7 mouse cellular contexts compared by ENCODE assay signal in the genomic region with DNA sequence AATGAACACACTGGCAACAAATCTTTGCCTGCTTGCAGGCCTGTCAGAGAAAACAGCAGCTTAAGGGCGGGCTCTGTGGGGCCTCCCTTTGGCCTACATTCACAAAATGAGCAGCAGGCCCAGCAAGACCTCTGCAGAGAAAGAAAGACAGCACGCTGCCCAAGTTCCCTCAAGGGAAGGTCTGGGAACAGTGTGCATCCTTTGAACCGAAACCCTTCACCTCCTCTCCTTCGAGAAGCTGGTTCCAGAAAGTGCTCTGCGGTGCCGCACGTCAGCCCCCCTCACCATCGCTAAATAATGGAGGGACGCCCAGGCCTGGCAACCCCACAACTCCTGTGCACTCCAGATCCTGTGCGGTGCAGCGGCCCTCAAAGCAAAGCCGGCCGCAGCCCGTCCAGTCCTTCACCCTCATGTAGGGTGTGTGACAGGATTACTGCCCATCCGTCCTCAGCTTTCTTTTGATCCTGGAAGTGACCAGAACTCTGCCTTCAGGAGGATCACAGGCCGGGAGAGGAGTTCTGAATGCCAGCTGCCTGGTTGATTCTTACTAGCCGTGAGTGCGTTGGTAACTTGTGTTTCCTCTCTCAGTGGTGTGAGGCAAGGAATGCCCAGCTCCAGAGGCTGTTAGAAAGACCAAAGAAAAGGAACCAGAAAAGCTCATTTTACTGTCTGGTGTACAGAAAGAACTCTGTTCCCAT. TPM values are rescaled to one million over a fixed set of nuclear protein-coding genes. Genes with fewer than 3 reads are reported as not detected.
DNase-seq lines count a peak whose midpoint lies in the region; ATAC-seq and TF ChIP-seq lines count a peak whose summit lies in the region.

No protein-coding gene starts in this region.

- no peak overlapping the region; the same call in 1 of the 2 replicates for H3K4me3 ChIP-seq in layer of hippocampus, adult 2 months
- peak overlapping the region; percentile 26 for H3K4me3 ChIP-seq in gastrocnemius, adult 2 months
- no peak overlapping the region for H3K4me3 ChIP-seq in neural tube, embryonic 11.5 days (ENCODE audit: low read depth, low read length)

- peak overlapping the region; percentile 56 for H3K27ac ChIP-seq in layer of hippocampus, adult 2 months
- peak overlapping the region; percentile 73 for H3K27ac ChIP-seq in gastrocnemius, adult 2 months
- H3K27ac ChIP-seq in neural tube, embryonic 11.5 days (ENCODE audit: low read depth, low read length): peak overlapping the region; percentile 0; the same call in 1 of the 2 replicates

- intact Hi-C loops in gastrocnemius, adult 2 months (cut with DNase I): no loop called here

- no peaks in the 10 kb centered on the region for H3K27me3 ChIP-seq in neural tube, embryonic 11.5 days (ENCODE audit: control insufficient read depth, insufficient read depth, low read length)

- TF ChIP-seq CTCF in layer of hippocampus, adult 2 months (conservative IDR thresholded peaks at IDR 0.05): no peak
- TF ChIP-seq CTCF in gastrocnemius, adult 2 months (IDR thresholded peaks at IDR 0.05): no peak

- no peak for DNase-seq in layer of hippocampus, adult 2 months (ENCODE audit: low spot score in 2 of 2)
- no peak for DNase-seq in layer of hippocampus, adult 18-20 months (ENCODE audit: low spot score in 2 of 2)
- DNase-seq in cerebellum, postnatal 14 days: peak; percentile 33 to 54
- DNase-seq in gastrocnemius, adult 2 months: peak; percentile 63
- DNase-seq in neural tube, embryonic 11.5 days (ENCODE audit: low spot score): peak; percentile 40
- no peak for DNase-seq in yolk sac, embryonic 10.5 days (ENCODE audit: low spot score)
- no peak for DNase-seq in adrenal gland, adult 8-10 months

- no peaks in the 10 kb centered on the region; the same call in 1 of the 2 replicates for H3K36me3 ChIP-seq in neural tube, embryonic 11.5 days (ENCODE audit: control insufficient read depth, insufficient read depth, low read length)

- ATAC-seq in neural tube, embryonic 11.5 days (ENCODE audit: insufficient read depth, low FRiP score, low TSS enrichment): no peak

- no peak overlapping the region for H3K4me2 ChIP-seq in neural tube, embryonic 11.5 days (ENCODE audit: low read depth)

- peaks cover 7% of the 10 kb centered on the region; the same call in 1 of the 2 replicates for H3K4me1 ChIP-seq in neural tube, embryonic 11.5 days (ENCODE audit: control insufficient read depth, insufficient read depth, low read length)

- no peaks in the 10 kb centered on the region for H3K9me3 ChIP-seq in neural tube, embryonic 11.5 days (ENCODE audit: control insufficient read depth, low read length)

- WGBS in neural tube, embryonic 11.5 days: 38% methylated on average over 18 of the region's 18 CpGs

- no peak overlapping the region for H3K9ac ChIP-seq in neural tube, embryonic 11.5 days (ENCODE audit: low read length)

RNA-seq across cellular contexts. Expression of a gene that starts 11.4 kb away (rescaled TPM):
- total RNA-seq in layer of hippocampus, adult 2 months (2021): 10 to 100 TPM; 78.7 to 82.9 TPM
- total RNA-seq in layer of hippocampus, adult 18-20 months (2021): 10 to 100 TPM; 72.8 to 79.3 TPM
- total RNA-seq in gastrocnemius, adult 2 months (2021): 10 to 100 TPM; 41.9 to 48.9 TPM
- polyA plus RNA-seq in neural tube, embryonic 11.5 days (2014; fragmentation: Nextera tagmentation; extraction: Ambion mirVana): 168 and 170 TPM in 2 replicates
- total RNA-seq in adrenal gland, adult 8-10 months (2022): 10 to 100 TPM; 76.5 to 88.9 (median 81.1) TPM

Comparison
In these comparisons a context has a peak if more than half of its experiments do, and no peak if none do; other contexts are left out.
1. DNase-seq: peak in cerebellum, postnatal 14 days (2 of 2), gastrocnemius, adult 2 months (single experiment) and neural tube, embryonic 11.5 days (single experiment); none in layer of hippocampus, adult 2 months (0 of 2), layer of hippocampus, adult 18-20 months (0 of 2), yolk sac, embryonic 10.5 days (single experiment) and adrenal gland, adult 8-10 months (single experiment).
2. H3K27ac ChIP-seq: peak in every context shown above with its lines; median percentile 73 in gastrocnemius, adult 2 months; 56 in layer of hippocampus, adult 2 months; 0 in neural tube, embryonic 11.5 days.